Mouse (Mus musculus) neutrophil, adult 59 days (primary cell): Measurements from ENCODE around the gene Ppfia1. TPM values are rescaled to one million over a fixed set of nuclear protein-coding genes. Genes with fewer than 3 reads are reported as not detected.

Source experiments
- total RNA-seq, 2 experiments: library from RNA; stranded (reverse); gene quantifications; 1 replicate in 1 of 2; 2 replicates in 1 of 2; pipeline ENCODE4 v1.2.4; 2023

Gene Ppfia1
- total RNA-seq, result 10 to 100 TPM; 33.6 to 38.8 TPM

DNA sequence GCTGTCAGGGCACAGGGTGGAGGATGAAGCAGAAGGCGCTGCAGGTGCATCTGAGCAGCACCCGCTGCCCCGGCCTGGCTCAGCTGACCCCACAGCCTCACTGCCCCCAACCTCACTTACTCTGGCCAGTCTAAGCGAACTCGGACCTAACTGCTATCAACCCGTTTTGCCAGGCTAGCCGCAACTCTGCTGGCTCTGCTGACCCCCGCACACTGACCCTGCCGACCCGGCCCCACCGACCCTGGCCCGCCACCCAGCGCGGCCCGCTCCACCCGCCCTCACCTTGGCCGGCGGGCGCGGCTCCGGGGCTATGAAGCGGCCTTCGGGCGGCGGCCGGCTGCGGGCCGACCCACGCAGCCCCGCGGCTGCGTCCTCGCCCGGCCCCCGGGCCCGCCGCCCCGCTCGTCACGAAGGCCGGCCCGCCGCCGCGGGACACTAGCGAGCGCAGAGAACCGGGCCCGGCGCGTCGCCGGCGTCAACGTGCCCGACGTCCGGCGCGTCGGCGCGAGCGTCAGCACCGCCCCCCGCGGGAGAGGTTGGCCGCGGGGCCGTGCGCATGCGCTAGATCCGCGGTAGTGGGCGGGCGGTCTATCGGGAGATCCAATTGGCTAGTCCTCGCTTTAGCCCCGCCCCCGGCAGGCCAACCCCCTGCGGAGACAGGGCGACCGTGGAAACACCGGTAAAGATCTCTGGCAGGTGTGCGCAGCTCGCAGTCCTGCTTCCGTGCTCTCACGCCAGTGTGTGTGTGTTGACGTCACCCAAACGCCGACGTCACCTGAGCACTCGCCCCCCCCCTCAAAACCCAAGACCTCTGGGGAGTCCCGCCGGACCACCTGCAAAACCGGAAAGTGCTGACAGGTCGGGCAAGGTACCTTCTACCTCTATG, at the start of gene Ppfia1:
Ppfia1 (minus strand) TSS at position 493 of the 886 bp plus-strand sequence.

DNA sequence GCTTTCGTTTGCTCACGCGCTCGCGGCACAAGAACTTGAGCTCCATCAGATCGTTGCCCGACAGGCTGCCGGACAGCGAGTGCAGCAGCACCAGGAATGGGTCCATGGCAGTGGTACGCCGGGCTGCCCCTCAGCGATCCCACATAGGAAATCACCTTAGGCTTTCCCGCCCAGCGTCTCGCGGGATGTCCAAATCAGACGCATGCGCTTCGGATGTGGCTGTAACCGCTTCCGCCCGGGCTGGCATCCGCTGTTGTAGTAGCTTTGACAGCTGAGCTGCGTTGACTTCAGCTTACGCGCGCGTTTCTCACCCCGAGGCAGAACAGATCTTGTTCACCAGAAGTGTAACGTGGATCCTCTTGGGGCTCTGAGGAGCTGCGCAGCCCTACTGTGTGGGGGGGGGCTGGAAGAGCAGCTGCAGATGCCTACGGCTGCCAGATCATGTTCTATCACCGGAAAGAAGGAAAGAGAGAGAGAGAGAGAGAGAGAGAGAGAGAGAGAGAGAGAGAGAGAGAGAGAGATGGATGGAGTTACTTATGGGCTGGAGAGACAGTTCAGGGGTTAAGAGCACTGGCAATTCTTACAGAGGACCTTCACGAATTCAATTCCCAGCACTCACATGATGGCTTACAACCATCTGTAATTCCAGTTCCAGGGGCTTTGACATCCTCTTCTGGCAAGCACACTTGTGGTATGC, 28.9 kb upstream of the Ppfia1 start, which contains the start of gene Fadd:
Fadd (minus strand) TSS at position 180 of the 697 bp plus-strand sequence.

DNA sequence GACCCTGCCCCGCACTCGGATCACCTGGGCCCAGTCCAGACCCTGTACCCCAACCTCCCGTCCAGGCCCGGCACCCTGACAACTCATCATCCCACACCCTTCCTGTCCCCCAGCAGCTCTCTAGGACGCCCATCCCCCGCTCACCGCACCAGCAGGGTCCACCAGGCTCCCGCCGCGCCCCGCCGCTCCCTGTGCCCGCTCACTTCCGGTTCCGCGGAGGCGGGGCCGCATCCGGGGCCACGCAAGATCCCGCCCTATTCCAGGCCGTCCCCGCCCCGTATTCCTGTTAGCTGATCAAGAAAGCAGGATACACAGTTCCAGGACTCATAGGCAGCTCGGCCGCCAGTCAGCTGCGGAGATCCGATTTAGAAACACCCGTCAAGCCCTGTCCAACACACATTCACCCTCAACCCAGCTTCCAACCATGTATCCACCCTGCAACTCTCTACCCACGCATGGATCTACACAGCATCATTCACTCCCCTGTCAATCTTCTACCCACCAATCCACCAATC, 82.9 kb downstream of the Ppfia1 start, which contains the start of gene Cttn:
Cttn (minus strand) TSS at position 465 of the 515 bp plus-strand sequence.

Other genes starting within 250 kb of the Ppfia1 start
- gene Cttn, start 82.7 kb downstream of the Ppfia1 start, total RNA-seq, result 1 to 10 TPM; 1.1 to 5.1 TPM
- gene Fadd, start 28.7 kb upstream of the Ppfia1 start, total RNA-seq, result 1 to 10 TPM; 4.5 to 5.2 TPM
- gene Ano1, start 198.2 kb upstream of the Ppfia1 start, total RNA-seq, result under 1 TPM in 1 of 2 experiments, not detected in 1; 0.13 TPM